ENCODE assay signal across 10 mouse cellular contexts in the genomic region with DNA sequence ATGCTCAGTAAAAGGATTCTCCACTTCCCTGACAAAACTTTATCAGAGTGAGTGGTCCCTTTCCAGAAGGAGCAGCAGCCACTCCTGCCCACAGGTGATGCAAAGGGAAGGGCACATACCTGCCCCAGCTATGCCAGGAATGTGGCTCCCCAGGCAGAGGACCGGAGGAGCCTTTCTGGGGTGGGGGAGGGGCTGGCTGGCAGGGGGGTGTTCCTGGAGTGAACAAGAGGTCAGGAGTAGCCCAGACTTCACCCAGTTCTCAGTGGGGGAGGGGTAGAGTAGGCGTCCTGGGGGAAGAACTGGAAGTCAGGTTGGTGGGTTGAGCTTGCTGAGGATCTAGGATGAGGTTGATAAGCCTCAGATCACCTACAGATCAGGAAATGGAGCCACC. TPM values are rescaled to one million over a fixed set of nuclear protein-coding genes. Genes with fewer than 3 reads are reported as not detected.
DNase-seq lines count a peak whose midpoint lies in the region; ATAC-seq and TF ChIP-seq lines count a peak whose summit lies in the region.
"Had no signal": no experiment of that assay in that cellular context is flagged by ENCODE, and none has a peak within 500 bp of the region (broad histone marks: within the 10 kb centered on the region; RNA-seq: fewer than 3 reads in every experiment).

No protein-coding gene starts in this region.

- TF ChIP-seq CTCF in E14TG2a.4 (conservative IDR thresholded peaks at IDR 0.05; ENCODE audit: low read length), result no peak

- peak; percentile 36 for DNase-seq in embryo, embryonic 11 days
- DNase-seq in embryo, embryonic 10.5 days (ENCODE audit: low spot score), result no peak
- peak; percentile 45 to 67 for DNase-seq in kidney, adult 8-10 months
- DNase-seq in adrenal gland, postnatal 25 days, result no peak
- no peak for DNase-seq in spleen, postnatal 36 days (ENCODE audit: low spot score in 2 of 2)
- no peak for DNase-seq in frontal cortex, adult 2 months (ENCODE audit: extremely low spot score in 1 of 2, low spot score in 1 of 2)
- DNase-seq: thymus, adult 2 months had no signal

- peaks cover 85% of the 10 kb centered on the region for H3K4me1 ChIP-seq in E14TG2a.4 (replicated peaks; ENCODE audit: low read depth, low read length)
- H3K4me1 ChIP-seq in lung, embryonic 16.5 days (replicated peaks; ENCODE audit: control insufficient read depth, insufficient read depth, low read length), result peaks cover 56% of the 10 kb centered on the region

- H3K27ac ChIP-seq in lung, embryonic 16.5 days (ENCODE audit: low read length), result peak overlapping the region; percentile 97

- H3K4me2 ChIP-seq in lung, embryonic 16.5 days (ENCODE audit: low read depth, low read length), result peak overlapping the region; percentile 42; the same call in 1 of the 2 replicates

- peaks cover 61% of the 10 kb centered on the region for H3K36me3 ChIP-seq in E14TG2a.4 (ENCODE audit: insufficient read depth, low read length)
- H3K36me3 ChIP-seq in lung, embryonic 16.5 days (ENCODE audit: control insufficient read depth, insufficient read depth, low read length), result peaks cover 9% of the 10 kb centered on the region

- ATAC-seq in lung, embryonic 16.5 days (ENCODE audit: low read depth), result peak; percentile 21; the same call in 1 of the 2 replicates
- ATAC-seq: activated CD4-positive, CD25-positive, alpha-beta regulatory T cell, adult 4 months had no signal

- peak overlapping the region; percentile 51; the same call in 1 of the 2 replicates for H3K9ac ChIP-seq in lung, embryonic 16.5 days (ENCODE audit: low read length)

- peak overlapping the region; percentile 93 for H3K4me3 ChIP-seq in E14TG2a.4 (replicated peaks; ENCODE audit: low read length)
- H3K4me3 ChIP-seq in lung, embryonic 16.5 days (ENCODE audit: low read length), result 0 out of 2 replicates have a peak overlapping the region, but pooled peaks have one; percentile 16

- H3K9me3 ChIP-seq in E14TG2a.4 (ENCODE audit: low read length), result no peaks in the 10 kb centered on the region
- no peaks in the 10 kb centered on the region for H3K9me3 ChIP-seq in lung, embryonic 16.5 days (ENCODE audit: control insufficient read depth, low read length)

- 28% methylated on average over 2 of the region's 2 CpGs for WGBS in lung, embryonic 16.5 days

- no peaks in the 10 kb centered on the region for H3K27me3 ChIP-seq in E14TG2a.4 (ENCODE audit: insufficient read depth, low read length)
- no peaks in the 10 kb centered on the region for H3K27me3 ChIP-seq in lung, embryonic 16.5 days (ENCODE audit: control insufficient read depth, insufficient read depth, low read depth, low read length)

RNA-seq across cellular contexts. Expression of a gene that starts 4.1 kb away (rescaled TPM):
- 85.6 and 86.5 TPM in 2 replicates for polyA plus RNA-seq in lung, embryonic 16.5 days (2015; fragmentation: Nextera tagmentation; extraction: Ambion mirVana)
- total RNA-seq in adrenal gland, postnatal 25 days (2021), result 33.7 and 46.7 TPM in 2 replicates
- polyA plus RNA-seq in frontal cortex, adult 2 months (2012; rRNA removed), result 198 and 200 TPM in 2 replicates

RNA-seq across cellular contexts. Expression of a gene that starts 7.4 kb away (rescaled TPM):
- polyA plus RNA-seq in lung, embryonic 16.5 days (2015; fragmentation: Nextera tagmentation; extraction: Ambion mirVana), result 1.7 and 3.1 TPM in 2 replicates
- total RNA-seq in adrenal gland, postnatal 25 days (2021), result 1.8 and 7.2 TPM in 2 replicates
- 8.9 and 10.4 TPM in 2 replicates for polyA plus RNA-seq in frontal cortex, adult 2 months (2012; rRNA removed)

RNA-seq across cellular contexts. Expression of a gene that starts 9.9 kb away (rescaled TPM):
- polyA plus RNA-seq in lung, embryonic 16.5 days (2015; fragmentation: Nextera tagmentation; extraction: Ambion mirVana), result 2.9 and 3.4 TPM in 2 replicates
- total RNA-seq in adrenal gland, postnatal 25 days (2021), result 3.5 and 3.7 TPM in 2 replicates
- 5.2 and 5.4 TPM in 2 replicates for polyA plus RNA-seq in frontal cortex, adult 2 months (2012; rRNA removed)

RNA-seq across cellular contexts. Expression of a gene that starts 22.5 kb away (rescaled TPM):
- polyA plus RNA-seq in lung, embryonic 16.5 days (2015; fragmentation: Nextera tagmentation; extraction: Ambion mirVana), result 0.45 and 0.91 TPM in 2 replicates
- total RNA-seq in adrenal gland, postnatal 25 days (2021), result 3.3 and 4.1 TPM in 2 replicates
- 0.92 and 0.96 TPM in 2 replicates for polyA plus RNA-seq in frontal cortex, adult 2 months (2012; rRNA removed)

RNA-seq across cellular contexts. Expression of a gene that starts 41.5 kb away (rescaled TPM):
- polyA plus RNA-seq in lung, embryonic 16.5 days (2015; fragmentation: Nextera tagmentation; extraction: Ambion mirVana), result 18.5 and 22.8 TPM in 2 replicates
- total RNA-seq in adrenal gland, postnatal 25 days (2021), result 24.1 and 29.6 TPM in 2 replicates
- polyA plus RNA-seq in frontal cortex, adult 2 months (2012; rRNA removed), result 79.0 and 85.8 TPM in 2 replicates

Comparison
In these comparisons a context has a peak if more than half of its experiments do, and no peak if none do; other contexts are left out.
1. DNase-seq: peak in embryo, embryonic 11 days (single experiment) and kidney, adult 8-10 months (2 of 2); none in embryo, embryonic 10.5 days (single experiment), adrenal gland, postnatal 25 days (single experiment), spleen, postnatal 36 days (0 of 2) and frontal cortex, adult 2 months (0 of 2).